Mouse (Mus musculus): ENCODE measurements at regions not wholly inside any gene's neighbourhood (a gene's known extent, or its start where the extent isn't known, plus 50 kb on each side); places are given as distances from the start of the nearest gene placed in this dataset.
A peak's percentile ranks its signal among the peaks of the same experiment; 100 is the strongest.
"Not testable (repeated sequence)": the region's sequence is repeated elsewhere in the genome, so short reads cannot be mapped to it uniquely, and the experiment has no call there.

DNA sequence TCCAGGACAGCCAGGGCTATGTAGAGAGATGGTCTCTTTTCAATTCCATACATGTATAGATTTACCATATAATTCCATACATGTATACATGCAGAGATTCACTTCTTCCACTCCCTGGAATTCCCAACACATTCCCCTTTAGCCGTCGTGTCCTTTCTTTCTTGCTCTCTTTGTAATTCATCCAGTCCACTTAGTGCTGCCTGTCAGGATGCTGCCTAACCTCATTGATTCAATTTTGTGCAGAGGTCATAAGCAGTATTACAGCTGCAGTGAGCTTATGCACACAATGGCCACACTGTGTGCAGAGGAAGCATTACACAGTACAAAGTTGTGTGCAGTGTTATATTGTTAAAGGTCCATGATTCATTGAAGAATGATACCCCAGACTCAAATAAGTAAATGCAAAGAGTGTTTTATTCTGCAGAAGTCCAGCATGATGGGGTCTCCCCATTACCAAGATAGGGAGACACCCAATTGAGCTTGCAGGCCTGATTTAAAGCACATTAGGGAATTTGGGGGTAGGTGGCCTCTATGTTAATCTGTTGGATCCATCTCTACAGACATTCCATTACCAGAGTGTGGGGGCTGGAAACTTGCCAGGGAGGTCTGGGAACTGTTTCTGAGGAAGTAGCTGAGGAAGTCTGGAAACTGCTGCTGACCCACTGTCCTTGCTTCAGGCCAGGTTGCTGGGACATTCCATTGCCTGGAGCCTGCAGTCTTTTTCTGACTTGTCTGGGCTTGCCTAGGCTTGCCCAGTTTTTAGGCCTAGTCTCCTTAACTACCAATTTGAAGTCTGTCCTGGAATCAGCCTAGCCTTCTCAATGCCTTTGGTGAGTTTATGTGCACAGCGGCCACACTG lies 72.8 kb downstream of the Fam161a start:
- peak; percentile 1 for DNase-seq

DNA sequence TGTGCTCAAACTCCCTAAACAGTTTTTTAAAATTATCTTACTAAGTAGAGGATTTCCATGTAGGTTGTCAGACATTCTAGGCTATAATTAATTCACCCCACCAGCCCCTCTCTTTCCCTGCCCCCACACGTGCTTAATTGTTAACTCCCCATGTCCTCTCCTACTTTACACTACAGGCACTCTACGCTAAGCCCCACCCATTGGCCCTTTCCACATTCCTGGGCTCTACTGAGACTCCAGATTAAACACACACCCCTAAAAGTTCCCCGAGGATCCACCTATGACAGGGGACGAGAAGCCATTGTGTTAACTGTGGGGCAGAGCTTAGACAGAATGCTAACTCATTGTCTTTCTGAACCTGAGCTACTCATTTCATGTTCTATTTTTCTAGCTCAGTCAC lies 74.3 kb downstream of the Fam161a start:
- DNase-seq = no peak

DNA sequence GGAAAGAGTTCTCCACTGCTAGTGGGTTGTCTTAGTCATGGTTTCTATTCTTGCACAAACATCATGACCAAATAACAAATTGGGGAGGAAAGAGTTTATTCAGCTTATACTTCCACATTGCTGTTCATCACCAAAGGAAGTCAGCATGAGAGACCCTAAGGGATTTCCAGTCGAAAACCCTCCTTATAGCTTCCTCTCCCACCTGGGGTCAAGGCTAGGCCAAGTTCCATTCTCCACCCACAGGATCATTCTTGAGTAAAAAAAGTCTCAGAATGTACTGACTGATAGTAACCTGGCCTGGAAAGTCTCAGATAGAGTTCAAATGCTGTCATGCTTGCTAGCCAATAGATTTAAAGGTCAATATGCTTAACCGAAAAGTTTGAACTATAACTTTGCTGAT lies 76.5 kb downstream of the Fam161a start:
- not testable (repeated sequence) for DNase-seq

DNA sequence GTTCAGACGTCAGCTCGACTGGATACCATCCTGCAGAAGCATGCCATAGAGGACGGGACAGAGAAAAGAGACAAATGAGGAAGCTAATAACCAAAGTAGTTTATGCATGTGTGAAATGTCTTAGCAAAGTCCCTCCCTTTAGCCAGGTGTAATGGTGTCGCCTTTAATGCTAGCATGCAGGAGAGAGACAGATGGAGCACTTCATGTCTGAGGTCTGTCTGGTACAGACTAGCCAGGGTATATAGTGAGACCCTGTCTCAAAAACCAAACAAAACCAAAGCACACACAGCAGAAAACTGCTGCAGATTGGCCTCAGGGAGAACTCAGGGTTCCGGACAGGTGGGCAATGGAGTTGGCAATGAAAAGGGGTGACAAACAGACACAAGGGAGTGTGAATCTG lies 88.0 kb downstream of the Fam161a start:
- no peak for DNase-seq

DNA sequence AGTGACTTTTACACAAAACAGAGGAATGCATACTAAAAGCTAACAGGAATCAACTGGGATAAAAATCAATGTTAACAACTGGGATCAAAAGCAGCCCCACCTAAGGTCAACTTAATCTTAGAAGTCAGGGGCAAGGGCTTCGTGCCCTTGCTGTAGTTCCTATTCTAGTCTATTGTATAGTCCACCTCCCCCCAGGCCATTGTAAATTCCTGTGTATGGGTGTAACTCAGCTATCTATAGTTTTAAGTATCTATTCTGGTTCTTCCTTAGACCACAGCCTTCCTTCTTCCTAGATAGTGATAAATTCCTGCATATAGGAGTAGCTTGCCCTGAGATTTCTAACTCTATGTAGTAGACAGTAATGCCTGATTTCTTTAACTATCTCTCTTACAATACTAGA lies 88.4 kb downstream of the Fam161a start:
- not testable (repeated sequence) for DNase-seq

DNA sequence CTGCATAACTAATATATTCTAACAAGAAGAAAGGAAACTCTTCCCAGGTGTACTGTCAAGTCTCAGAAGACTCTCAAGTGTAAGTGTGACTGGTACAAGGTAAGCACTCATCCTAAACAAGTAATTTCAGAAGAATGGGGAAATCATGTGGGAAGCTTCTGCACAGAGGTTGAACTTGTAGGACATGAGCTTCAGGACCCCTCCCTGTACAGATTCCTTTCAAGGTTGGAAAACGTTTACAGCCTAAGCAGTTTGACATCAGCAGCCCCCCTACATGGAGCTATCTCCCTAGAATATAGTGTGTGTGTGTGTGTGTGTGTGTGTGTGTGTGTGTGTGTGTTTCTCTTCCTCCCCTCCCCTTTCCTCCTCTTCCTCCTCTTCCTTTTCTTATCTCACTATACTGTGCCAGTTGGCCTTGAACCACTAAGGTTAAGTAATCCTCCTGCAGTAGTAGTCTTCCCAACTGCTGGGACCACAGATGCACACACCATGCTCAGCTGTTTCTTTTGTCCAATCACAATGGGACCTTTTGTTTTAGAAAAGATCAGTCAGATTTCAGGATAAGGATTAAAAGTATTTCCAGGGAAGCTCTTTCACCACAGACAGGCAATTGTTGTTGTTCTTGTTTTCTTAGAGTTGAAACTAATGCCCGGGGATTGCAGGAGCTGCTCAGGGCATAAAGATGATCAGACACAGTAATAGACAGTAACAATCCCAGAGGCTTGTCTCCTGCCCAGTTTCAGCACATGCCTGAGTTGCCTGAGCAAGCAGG lies 89.3 kb downstream of the Fam161a start:
- no peak for DNase-seq

DNA sequence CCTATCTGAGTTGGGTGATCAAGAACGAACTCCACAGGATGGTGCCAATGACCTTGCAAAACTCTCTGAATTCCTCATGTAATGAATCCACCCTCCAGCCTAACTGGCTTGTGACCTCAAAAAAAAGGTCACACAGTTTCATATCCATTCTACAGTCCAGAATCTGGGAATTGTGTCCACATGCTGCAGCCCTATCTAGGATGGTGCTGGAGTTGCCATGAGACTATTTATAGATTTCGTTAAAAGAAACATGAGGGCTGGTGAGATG lies 89.8 kb downstream of the Fam161a start:
- DNase-seq = no peak

DNA sequence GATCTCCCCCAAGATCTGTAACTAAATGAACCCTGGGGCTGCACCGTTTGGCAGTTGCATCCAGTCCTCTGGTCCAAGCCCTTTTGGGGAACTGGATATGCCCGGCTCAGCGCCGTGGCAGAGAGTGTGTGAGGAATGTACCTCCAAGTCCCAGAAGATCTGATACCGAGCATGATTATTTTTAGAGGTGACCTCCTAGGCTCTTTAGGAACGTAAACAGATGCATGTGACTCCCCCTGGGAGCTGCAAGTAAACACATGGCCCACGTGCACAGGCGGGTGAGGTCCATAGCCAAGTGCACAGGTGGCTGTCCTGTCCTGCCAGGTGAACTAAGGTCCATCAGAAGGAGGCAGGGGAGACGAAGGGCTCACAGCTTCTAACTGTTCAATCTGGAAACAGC lies 107.3 kb downstream of the Fam161a start:
- DNase-seq = no peak

DNA sequence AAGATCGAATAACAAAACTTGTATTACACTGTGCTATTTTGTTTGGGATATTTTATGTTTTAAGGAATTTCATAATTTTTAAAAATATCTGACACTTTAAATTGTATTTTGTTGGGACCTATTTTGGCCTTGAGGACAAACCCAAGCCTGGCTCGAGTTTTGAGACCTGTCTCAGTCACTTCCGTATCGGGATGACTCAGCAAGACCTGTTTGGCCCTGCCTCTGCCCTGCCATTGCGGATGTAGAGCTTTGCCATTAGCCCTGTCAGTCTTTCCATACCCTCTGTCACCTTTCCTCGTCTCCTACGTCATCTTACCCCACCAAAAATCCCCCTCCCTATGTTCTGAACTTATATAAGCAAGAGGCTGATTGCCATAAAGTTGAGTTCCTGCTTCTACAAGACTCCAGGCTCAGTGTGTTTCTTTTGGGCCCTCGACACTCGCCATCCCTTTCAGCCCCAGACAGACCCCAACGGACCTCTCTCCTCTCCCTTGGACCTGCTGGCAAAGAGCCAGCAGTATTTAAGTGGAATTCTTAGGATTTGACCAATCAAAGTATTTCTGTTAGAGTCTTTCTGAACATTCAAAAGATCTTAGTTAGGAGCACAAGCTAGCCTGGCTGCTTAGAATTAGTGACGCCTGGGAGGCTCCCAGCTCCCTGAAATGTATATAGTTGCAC lies 113.3 kb downstream of the Fam161a start:
- DNase-seq = no peak

DNA sequence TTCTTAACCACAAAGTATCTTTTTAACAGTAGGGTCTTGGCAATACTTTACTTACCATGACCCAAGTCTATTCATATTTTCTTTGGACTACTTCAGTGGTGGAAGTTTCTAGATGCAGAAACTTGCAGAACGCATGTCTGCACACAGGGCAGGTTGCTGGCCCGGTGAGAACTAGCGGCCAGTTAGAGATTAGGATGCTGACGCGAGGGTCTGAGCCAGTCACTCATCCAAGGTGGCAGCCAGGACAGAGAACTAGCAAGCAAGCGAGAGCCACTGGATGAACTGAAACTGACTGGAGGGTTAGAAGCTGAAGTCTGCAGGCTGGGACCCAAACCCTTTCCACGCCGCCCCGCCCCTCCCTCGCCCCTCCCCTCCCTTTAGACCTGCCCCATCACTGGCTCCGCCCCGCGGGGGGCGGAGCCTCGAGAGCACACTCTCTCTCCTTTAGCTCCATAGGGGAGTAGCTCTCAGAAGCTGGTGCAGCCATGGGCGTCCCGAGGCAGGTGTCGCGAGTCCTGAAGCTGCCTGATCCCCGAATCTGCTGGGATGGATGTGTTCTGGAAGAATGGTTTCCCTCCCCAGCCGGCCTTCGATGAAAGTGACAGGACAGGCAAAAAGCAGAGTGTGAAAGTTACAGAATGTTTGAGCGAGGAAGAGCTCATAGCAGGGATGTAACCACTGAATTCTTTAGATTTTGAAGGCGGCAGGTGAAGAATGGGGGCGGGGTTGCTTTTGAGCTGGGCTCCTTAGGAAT lies 117.0 kb downstream of the Fam161a start:
- peak; percentile 27 for DNase-seq

DNA sequence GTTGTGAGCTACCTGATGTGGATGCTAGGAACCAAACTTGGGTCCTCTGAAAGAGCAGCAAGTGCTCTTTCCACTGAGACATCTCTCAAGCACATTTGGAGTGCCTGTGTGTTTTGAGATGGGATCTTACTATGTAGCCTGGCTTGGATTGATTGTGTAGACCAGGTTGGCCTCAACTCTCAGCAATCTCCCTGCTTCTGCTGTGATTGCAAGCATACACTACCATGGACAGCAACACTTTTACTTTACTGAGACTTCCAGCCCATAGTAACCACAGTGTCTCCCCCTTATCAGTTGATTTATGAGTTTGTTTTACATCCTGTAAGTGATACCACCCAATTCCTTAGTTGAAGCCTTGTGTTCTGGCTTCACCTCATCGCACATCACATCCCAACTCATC lies 123.8 kb downstream of the Fam161a start:
- no peak for DNase-seq

DNA sequence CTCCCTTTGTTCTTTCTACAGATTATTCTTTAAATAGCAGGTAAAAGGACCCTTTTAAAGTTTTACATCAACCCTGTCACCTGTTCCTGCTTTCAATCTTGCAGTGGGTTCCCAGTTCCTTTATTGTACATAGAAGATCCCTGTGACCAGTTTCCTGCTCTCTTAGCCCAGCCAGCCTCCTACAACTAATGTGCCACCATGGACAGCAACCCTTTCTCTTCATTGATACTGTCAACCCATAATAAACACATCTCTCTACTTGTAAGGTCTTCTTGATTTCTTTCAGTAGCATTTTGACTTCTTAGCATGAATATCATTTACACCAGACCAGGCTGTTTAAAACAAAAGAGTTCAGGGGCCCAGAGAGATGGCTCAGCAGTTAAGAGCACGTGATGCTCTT lies 124.2 kb upstream of the Xpo1 start:
- no peak for DNase-seq

DNA sequence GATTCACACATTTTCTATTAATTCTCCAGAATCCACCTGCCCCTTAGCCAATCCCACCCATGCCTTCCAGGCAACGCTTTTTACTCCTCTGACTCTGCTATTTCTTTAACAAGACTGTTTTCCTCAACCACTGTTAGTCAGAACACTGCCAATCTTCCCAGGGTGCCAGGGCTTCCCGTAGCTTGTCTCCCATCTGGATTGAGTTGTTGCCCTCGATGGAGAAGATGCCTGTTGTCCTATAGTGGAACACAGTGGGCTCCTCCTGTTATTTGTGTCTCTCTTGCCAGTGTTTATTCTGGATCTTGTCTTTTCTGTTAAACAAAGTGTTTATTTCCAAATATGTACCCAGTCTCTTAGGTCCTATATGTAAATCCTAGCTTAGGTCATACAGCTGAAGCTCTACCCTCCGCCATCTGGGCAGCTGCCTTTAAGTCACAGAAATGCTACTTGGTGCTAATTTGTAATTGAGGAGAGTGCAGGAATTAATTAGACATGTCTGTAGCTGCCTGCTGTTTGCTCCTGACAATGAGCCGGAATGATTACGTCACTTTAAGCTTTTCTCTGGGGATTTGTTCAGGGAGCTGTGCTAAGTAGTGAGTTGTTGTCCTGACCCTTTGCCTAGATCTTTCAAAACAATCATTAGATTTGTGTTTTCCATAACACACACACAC lies 115.3 kb upstream of the Xpo1 start:
- DNase-seq = no peak

DNA sequence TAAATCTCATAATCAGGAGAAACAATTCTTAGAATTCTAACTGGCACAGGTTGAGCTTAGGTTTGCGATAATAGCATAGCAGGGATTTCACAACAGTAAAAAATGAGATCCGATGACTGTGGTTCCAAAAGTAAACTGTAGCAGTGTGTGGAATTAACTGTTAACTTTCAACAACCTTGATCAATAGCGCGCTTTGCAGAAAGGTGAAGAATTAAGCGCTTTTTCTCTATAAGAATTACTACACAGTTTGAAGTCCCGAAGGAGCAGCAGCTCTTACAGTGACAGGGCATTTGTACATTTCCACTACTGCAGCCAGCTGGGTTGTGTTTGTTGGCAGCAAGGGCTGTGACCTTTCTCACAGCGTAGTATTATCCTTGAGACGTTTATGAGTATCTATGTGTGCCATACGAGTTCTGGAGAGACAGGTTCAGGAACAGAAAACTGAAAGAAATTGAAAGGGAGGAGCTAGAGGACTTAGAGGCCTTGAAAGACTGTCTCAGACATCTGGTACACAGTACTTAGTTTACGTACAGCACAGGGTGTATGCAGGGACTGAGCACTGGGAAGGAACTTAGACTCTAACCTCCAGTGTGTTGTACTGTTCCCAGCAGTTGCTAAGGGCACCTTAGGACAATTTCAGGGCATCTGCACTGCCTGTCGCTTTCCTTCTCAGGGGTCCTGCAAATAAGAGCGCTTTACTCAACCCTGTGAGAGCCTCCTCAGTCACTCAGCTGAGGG lies 114.6 kb upstream of the Xpo1 start:
- DNase-seq = no peak

DNA sequence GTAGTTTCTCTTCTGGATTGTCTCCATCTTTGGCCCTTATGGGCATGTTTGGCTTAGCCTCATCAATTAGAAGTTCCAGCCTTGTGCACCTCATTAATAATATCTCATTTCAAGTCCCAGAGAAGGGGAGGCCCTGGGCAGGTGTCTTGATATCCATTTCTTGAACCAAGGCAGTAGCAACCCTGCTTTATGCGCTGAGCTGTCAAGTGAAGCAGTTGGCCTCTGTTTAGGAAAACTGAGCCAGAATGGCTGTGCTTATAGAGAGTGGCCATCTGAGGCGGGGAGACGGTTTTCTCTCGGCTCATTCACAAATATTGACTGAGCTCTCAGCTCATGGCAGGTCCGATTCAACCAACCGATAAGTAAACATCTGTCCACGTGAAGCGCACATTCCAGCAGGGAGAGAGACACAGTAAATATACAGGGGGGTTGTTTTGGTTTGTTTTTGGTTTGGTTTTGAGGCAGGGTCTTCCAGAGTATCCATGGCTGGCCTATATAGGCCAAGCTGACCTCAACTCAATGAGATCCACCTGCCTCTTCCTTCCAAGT lies 107.7 kb upstream of the Xpo1 start:
- no peak for DNase-seq

DNA sequence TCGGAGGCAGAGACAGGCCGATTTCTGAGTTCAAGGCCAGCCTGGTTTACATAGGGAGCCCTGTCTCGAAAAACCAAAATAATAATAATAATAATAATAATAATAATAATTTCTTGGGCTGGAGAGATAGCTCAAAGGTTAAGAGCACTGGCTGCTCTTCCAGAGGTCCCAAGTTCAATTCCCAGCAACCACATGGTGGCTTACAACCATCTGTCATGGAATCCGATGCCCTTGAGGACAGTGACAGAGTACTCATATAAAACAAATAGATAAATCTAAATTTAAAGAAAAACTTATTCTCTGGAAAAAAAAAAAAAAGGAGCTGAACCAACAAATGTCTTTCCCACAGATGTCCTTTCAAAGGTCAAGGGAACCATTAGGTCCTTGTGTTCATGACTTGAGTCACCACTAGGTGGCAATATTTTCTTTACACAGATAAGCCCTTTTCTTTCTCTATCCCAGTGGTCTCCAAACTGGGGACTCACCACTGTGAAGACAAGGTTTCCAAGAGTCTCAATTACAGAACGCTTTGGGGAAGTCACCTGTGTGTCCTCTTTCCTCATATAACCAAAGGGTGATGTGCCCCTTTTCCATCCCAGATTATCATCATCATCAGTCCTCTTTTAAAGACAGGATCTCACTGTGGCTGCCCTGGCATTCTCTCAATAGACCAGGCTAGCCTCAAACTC lies 106.1 kb upstream of the Xpo1 start:
- DNase-seq = peak; percentile 21

DNA sequence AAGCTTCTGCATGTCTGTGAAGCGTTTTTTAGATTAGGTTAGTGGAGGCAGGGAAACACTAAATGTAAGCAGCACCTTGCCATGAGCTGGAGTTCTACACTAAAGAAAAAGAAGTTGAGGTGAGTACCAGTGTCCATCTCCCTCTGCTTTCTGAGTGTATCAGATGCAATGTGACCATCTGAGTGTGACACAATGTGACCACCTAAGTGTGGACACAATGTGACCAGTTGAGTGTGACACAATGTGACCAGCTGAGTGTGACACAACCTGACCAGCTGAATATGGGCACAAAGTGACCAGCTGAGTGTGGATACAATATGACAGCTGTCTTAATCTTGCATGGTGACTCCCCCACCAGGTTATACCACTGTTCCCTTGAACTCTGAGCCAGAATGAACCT lies 101.0 kb upstream of the Xpo1 start:
- no peak for DNase-seq

DNA sequence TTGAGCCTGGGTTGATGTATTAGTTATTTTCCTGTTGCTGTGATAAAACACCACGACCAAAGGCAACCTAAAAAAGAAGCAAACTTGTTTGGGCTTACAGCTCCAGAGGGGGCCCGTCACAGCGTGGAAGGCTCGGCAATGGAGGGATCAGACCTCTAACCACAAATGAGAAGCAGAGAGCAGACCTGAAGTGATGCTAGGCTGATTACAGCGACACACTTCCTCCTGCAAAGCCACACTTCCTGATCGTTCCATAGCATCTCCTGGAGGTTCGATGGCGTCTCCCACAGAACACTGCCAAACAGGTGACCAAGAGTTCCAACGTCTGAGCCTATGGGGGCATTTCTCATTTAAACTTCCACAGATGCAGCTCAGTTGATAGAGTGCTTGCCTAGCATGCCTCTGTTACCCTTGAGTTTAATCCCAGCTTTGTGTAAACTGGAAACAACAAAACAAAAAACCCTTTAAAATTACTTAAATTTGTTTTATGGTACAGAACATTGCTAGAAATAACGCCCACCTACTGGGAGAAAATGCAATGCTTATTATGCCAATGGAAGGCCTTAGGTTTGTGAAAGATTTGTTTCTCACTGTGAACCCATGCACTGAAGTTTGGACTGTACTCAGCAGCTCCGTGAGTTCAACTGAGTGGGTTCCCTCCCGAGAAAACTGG lies 87.2 kb upstream of the Xpo1 start:
- DNase-seq = no peak

DNA sequence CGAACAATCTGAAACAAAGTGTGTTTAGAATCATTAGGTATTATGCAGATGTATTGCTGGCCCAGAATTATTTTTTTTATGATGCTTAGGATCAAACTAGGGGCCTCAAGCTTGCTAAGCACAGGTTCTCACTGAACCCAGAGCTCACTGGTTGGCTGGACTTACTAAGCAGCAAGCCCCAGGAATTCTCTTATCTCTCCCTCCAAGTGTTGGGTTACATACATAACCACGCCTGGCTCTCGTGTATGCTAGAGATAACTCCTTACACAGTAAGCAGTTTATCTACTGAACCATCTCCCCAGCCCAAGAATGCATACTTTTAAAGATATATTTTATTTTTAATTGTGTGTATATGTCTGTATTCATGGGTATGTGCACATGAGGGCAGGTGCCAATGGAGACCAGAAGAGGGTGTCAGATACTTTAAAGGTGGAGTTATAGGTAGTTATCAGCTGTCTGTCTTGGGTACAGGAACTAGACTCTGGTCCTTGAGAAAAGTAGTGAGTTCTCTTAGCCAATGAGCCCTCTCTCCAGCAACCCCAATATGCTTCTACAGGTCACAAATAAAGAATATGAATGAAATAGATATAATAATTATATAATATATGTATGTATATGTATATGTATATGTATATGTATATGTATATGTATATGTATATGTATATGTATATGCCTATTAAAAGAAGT lies 86.0 kb upstream of the Xpo1 start:
- DNase-seq = no peak

DNA sequence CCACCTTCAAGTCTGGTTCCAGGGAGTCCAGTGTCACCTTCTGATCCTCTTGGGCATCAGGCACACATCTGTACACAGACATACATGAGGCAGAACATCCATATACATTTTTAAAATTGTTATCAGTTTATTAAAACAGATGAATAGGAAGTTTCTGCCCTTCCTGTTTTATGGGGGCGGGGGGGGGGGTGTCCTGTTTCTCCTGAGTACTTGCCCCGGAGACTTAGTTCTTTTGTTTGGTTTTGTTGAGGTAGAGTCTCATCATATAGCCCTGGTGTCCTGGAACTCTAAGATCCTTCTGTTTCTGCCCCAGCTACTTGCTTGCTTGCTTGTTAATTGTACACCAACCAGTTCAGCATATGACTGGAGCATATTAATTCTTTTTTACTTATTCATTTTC lies 85.0 kb upstream of the Xpo1 start:
- no peak for DNase-seq
